Comparison of ENCODE assay signal across 32 mouse cellular contexts in genomic region chr3:85722581-85722980, GRCm38 (mm10).
DNase-seq lines count a peak whose midpoint lies in the region; ATAC-seq lines count a peak whose summit lies in the region.
"Had no signal": no experiment of that assay in that cellular context is flagged by ENCODE, and none has a peak within 500 bp of the region (broad histone marks: within the 10 kb centered on the region; RNA-seq: fewer than 3 reads in every experiment).

No protein-coding gene starts in this region.

- H3K4me3 ChIP-seq in liver, embryonic 13.5 days (replicated peaks) = no peak overlapping the region
- H3K4me3 ChIP-seq: embryonic facial prominence, embryonic 15.5 days; forebrain, embryonic 12.5 days; heart, embryonic 15.5 days; hindbrain, embryonic 13.5 days; megakaryocyte, embryonic 14.5 days; midbrain, embryonic 12.5 days; neural tube, embryonic 13.5 days had no signal

- no peaks in the 10 kb centered on the region for H3K27me3 ChIP-seq in liver, embryonic 13.5 days
- H3K27me3 ChIP-seq: CH12.LX; embryonic facial prominence, embryonic 15.5 days; forebrain, embryonic 12.5 days; heart, embryonic 15.5 days; hindbrain, embryonic 13.5 days; midbrain, embryonic 12.5 days; neural tube, embryonic 13.5 days had no signal

- 76% methylated on average over 6 of the region's 6 CpGs for WGBS in liver, embryonic 13.5 days (ENCODE audit: insufficient replicate concordance)

- DNase-seq in adrenal gland, adult 2 months = peak; percentile 62
- DNase-seq in adrenal gland, postnatal 10 days = no peak
- DNase-seq in liver, embryonic 13.5 days = no peak
- no peak for DNase-seq in liver
- DNase-seq in MN1 (ENCODE audit: low spot score) = peak; percentile 9
- peak; percentile 45 to 48 for DNase-seq in adrenal gland, postnatal 36 days
- no peak for DNase-seq in testis, postnatal 14 days (ENCODE audit: low spot score)
- no peak for DNase-seq in thymus, postnatal 10 days (ENCODE audit: low spot score in 2 of 2)
- DNase-seq: B cell, adult 2 months; cerebellum, adult 11 months; cerebellum, adult 9-10 months; forebrain, postnatal 0 days; gastrocnemius, postnatal 10 days; heart, postnatal 36 days; kidney, adult 8-10 months; kidney, postnatal 4 days; layer of hippocampus, postnatal 36 days; left cerebral cortex, postnatal 4 days; lung, adult 2 months; lung, postnatal 36 days; thymus, postnatal 14 days had no signal

- H3K9ac ChIP-seq in liver, embryonic 13.5 days = no peak overlapping the region
- H3K9ac ChIP-seq: embryonic facial prominence, embryonic 15.5 days; forebrain, embryonic 12.5 days; forebrain, postnatal 0 days; heart, embryonic 15.5 days; hindbrain, embryonic 13.5 days; liver, embryonic 14.5 days; midbrain, embryonic 12.5 days; neural tube, embryonic 13.5 days had no signal

- H3K27ac ChIP-seq in liver, embryonic 13.5 days = 0 out of 2 replicates have a peak overlapping the region, but pooled peaks have one; percentile 1
- H3K27ac ChIP-seq: embryonic facial prominence, embryonic 15.5 days; forebrain, embryonic 12.5 days; heart, embryonic 15.5 days; hindbrain, embryonic 13.5 days; kidney, postnatal 0 days; liver, embryonic 14.5 days; midbrain, embryonic 12.5 days; neural tube, embryonic 13.5 days had no signal

- H3K9me3 ChIP-seq in liver, embryonic 13.5 days (replicated peaks) = no peaks in the 10 kb centered on the region
- H3K9me3 ChIP-seq: embryonic facial prominence, embryonic 15.5 days; forebrain, embryonic 12.5 days; heart, embryonic 15.5 days; hindbrain, embryonic 13.5 days; megakaryocyte, embryonic 14.5 days; midbrain, embryonic 12.5 days; neural tube, embryonic 13.5 days had no signal

- no peak overlapping the region for H3K4me2 ChIP-seq in liver, embryonic 13.5 days
- H3K4me2 ChIP-seq: embryonic facial prominence, embryonic 15.5 days; forebrain, embryonic 12.5 days; heart, embryonic 15.5 days; hindbrain, embryonic 13.5 days; midbrain, embryonic 12.5 days; neural tube, embryonic 13.5 days had no signal

- peaks cover 24% of the 10 kb centered on the region for H3K4me1 ChIP-seq in liver, embryonic 13.5 days (replicated peaks)
- H3K4me1 ChIP-seq: embryonic facial prominence, embryonic 15.5 days; forebrain, embryonic 12.5 days; heart, embryonic 15.5 days; hindbrain, embryonic 13.5 days; megakaryocyte, embryonic 14.5 days; midbrain, embryonic 12.5 days; neural tube, embryonic 13.5 days had no signal

- no peak for ATAC-seq in liver, embryonic 13.5 days (ENCODE audit: low read depth)
- ATAC-seq: forebrain, postnatal 0 days; intestine, embryonic 16.5 days had no signal

- no peaks in the 10 kb centered on the region for H3K36me3 ChIP-seq in liver, embryonic 13.5 days
- H3K36me3 ChIP-seq: embryonic facial prominence, embryonic 15.5 days; forebrain, embryonic 12.5 days; heart, embryonic 15.5 days; hindbrain, embryonic 13.5 days; midbrain, embryonic 12.5 days; neural tube, embryonic 13.5 days had no signal

Comparison
In these comparisons a context has a peak if more than half of its experiments do, and no peak if none do; other contexts are left out.
1. DNase-seq: peak in adrenal gland, adult 2 months (single experiment), MN1 (single experiment) and adrenal gland, postnatal 36 days (2 of 2); none in adrenal gland, postnatal 10 days (single experiment), liver, embryonic 13.5 days (single experiment), liver (single experiment), testis, postnatal 14 days (single experiment) and thymus, postnatal 10 days (0 of 2).